Mouse (Mus musculus): Measurements from ENCODE around the gene Mapk1.

Gene Mapk1

GRCm38 (mm10) chr16:17085636-17086035 is 102.5 kb downstream of the Mapk1 start:
- no peak for DNase-seq (ENCODE audit: low read depth, low spot score)

GRCm38 (mm10) chr16:17086241-17086640 is 103.1 kb downstream of the Mapk1 start:
- no peak for DNase-seq (ENCODE audit: low read depth, low spot score)

- DNase-seq (ENCODE audit: low read depth, low spot score): no peak
These were observed 103.5 kb downstream of the Mapk1 start for GRCm38 (mm10) chr16:17086669-17087193.

GRCm38 (mm10) chr16:17088346-17088745 is 105.2 kb downstream of the Mapk1 start:
- no peak for DNase-seq (ENCODE audit: low read depth, low spot score)

GRCm38 (mm10) chr16:17096938-17097337 is 113.8 kb downstream of the Mapk1 start:
- no peak for DNase-seq (ENCODE audit: low read depth, low spot score)

All from WW6 (cell line).